Comparison of ENCODE assay signal across 12 mouse cellular contexts in the genomic region with DNA sequence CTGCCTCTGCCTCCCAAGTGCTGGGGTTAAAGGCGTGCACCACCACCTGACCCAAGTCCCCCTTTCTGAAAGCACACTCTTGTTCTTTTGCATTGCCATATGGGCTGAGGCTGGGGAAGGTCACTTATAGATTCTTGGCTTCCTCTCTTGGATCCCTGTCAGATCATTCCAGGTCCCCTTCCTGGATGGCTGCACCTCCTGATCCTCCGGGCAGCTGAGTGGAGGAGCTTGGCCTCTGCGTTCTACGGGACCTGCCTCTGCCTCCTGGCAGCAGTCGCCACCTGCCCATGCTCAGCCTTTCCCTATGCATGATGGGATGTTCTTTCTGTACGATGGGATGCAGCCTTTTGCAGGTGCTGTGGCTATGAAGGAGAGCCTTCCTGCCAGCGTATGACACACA.
"Had no signal": no experiment of that assay in that cellular context is flagged by ENCODE, and none has a peak within 500 bp of the region (broad histone marks: within the 10 kb centered on the region; RNA-seq: fewer than 3 reads in every experiment).

No protein-coding gene starts in this region.

- DNase-seq: retina, postnatal 1 day; right cerebral cortex, adult 18-20 months; right cerebral cortex, postnatal 14 days; right cerebral cortex, postnatal 25 days; right cerebral cortex, postnatal 4 days; spleen, adult 18-20 months; thymus, adult 18-20 months; thymus, adult 2 months; thymus, postnatal 14 days; thymus, postnatal 25 days; thymus, postnatal 36 days; thymus, postnatal 4 days had no signal
